Mouse (Mus musculus) E14TG2a.4 (cell line): Measurements from ENCODE around the gene Olfr186.

Experiments
- CTCF ChIP-seq: conservative IDR thresholded peaks from 2 replicates; pipeline ENCODE4 v1.5.1; 2014; ENCODE audit warnings: low read length
- NANOG ChIP-seq: IDR thresholded peaks from 2 replicates; pipeline ENCODE4 v1.6.1; 2014; ENCODE audit warnings: borderline replicate concordance, low read length, mixed read lengths
- POU5F1 ChIP-seq: IDR thresholded peaks from 2 replicates; pipeline ENCODE4 v1.6.1; 2014; ENCODE audit warnings: low read length, borderline replicate concordance

DNA sequence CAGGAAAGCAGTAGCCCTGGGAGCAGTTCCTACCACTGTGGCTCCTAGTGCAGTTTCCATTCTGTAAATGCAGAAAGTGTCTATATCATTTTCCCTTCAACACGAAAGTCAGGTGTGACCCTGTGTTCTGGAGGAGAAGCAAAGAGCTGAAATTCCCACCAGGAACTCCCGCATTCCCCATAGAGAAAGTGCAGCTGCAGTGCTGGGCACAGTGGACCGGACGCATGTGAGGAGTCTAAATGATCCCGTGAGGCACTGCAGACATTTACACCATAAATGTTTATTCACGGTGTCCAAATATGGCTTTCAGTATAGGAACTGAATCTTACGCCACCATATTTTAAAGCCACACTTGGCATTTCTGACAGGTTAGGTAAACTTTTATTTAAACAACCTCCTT, 9.6 kb upstream of the Olfr186 start, which contains the start of gene Olfr187:
- TF ChIP-seq CTCF (no peak), POU5F1 (no peak), NANOG (no peak)
